In genomic region chr2:85198011-85198965, GRCm38 (mm10) we compare ENCODE assay signal across 8 mouse cellular contexts. TPM values are rescaled to one million over a fixed set of nuclear protein-coding genes. Genes with fewer than 3 reads are reported as not detected.
DNase-seq lines count a peak whose midpoint lies in the region; ATAC-seq and TF ChIP-seq lines count a peak whose summit lies in the region.

No protein-coding gene starts in this region.

- no peak overlapping the region for H3K9ac ChIP-seq in heart, adult 2 months (ENCODE audit: low read depth, low read length)
- no peak overlapping the region for H3K9ac ChIP-seq in embryonic facial prominence, embryonic 15.5 days
- H3K9ac ChIP-seq in hindbrain, embryonic 13.5 days: peak overlapping the region; percentile 71
- H3K9ac ChIP-seq in lung, postnatal 0 days (replicated peaks; ENCODE audit: low read depth): no peak overlapping the region

- no peaks in the 10 kb centered on the region for H3K36me3 ChIP-seq in heart, adult 2 months (ENCODE audit: control insufficient read depth, insufficient read depth, low read length)
- H3K36me3 ChIP-seq in embryonic facial prominence, embryonic 15.5 days: no peaks in the 10 kb centered on the region
- 0 out of 2 replicates have a peak, but pooled peaks cover 7% of the 10 kb centered on the region for H3K36me3 ChIP-seq in hindbrain, embryonic 13.5 days
- H3K36me3 ChIP-seq in lung, postnatal 0 days (ENCODE audit: insufficient read depth, low read length): no peaks in the 10 kb centered on the region

- no peak for TF ChIP-seq CTCF in heart, adult 2 months (IDR thresholded peaks at IDR 0.05)
- no peak for TF ChIP-seq CTCF in lung, postnatal 0 days (IDR thresholded peaks at IDR 0.05)

- H3K4me2 ChIP-seq in embryonic facial prominence, embryonic 15.5 days (replicated peaks): peak overlapping the region; percentile 47
- H3K4me2 ChIP-seq in hindbrain, embryonic 13.5 days: peak overlapping the region; percentile 66
- no peak overlapping the region for H3K4me2 ChIP-seq in lung, postnatal 0 days (replicated peaks; ENCODE audit: low read depth, low read length)

- ATAC-seq in embryonic facial prominence, embryonic 15.5 days (ENCODE audit: insufficient number of reproducible peaks, low FRiP score, low TSS enrichment, low read depth): no peak
- peak; percentile 85 for ATAC-seq in hindbrain, embryonic 13.5 days (ENCODE audit: low FRiP score)
- no peak for ATAC-seq in lung, postnatal 0 days

- no peaks in the 10 kb centered on the region for H3K27me3 ChIP-seq in heart, adult 2 months (ENCODE audit: control insufficient read depth, insufficient read depth, low read length)
- peaks cover 6% of the 10 kb centered on the region; the same call in 1 of the 2 replicates for H3K27me3 ChIP-seq in embryonic facial prominence, embryonic 15.5 days
- no peaks in the 10 kb centered on the region for H3K27me3 ChIP-seq in hindbrain, embryonic 13.5 days
- no peaks in the 10 kb centered on the region for H3K27me3 ChIP-seq in lung, postnatal 0 days (replicated peaks; ENCODE audit: insufficient read depth, low read length)

- no peak for DNase-seq in heart, adult 2 months
- DNase-seq in heart, adult 18-20 months: no peak
- DNase-seq in left cerebral cortex, postnatal 36 days (ENCODE audit: low spot score in 2 of 2): peak; percentile 48 to 69
- peak; percentile 54 to 60 for DNase-seq in right cerebral cortex, adult 2 months (ENCODE audit: low spot score in 2 of 2)
- no peak for DNase-seq in lung, postnatal 0 days (ENCODE audit: low spot score)
- no peak for DNase-seq in gastrocnemius, postnatal 36 days

- H3K9me3 ChIP-seq in embryonic facial prominence, embryonic 15.5 days (replicated peaks): no peaks in the 10 kb centered on the region
- no peaks in the 10 kb centered on the region for H3K9me3 ChIP-seq in hindbrain, embryonic 13.5 days
- no peaks in the 10 kb centered on the region for H3K9me3 ChIP-seq in lung, postnatal 0 days (ENCODE audit: low read length)

- H3K4me3 ChIP-seq in heart, adult 2 months: 0 out of 2 replicates have a peak overlapping the region, but pooled peaks have one; percentile 5
- H3K4me3 ChIP-seq in embryonic facial prominence, embryonic 15.5 days (replicated peaks): peak overlapping the region; percentile 22
- peak overlapping the region; percentile 50 for H3K4me3 ChIP-seq in hindbrain, embryonic 13.5 days
- H3K4me3 ChIP-seq in lung, postnatal 0 days (ENCODE audit: low read depth, low read length): no peak overlapping the region

- no peaks in the 10 kb centered on the region for H3K79me2 ChIP-seq in heart, adult 2 months (replicated peaks; ENCODE audit: control insufficient read depth, insufficient read depth, low read length)

- intact Hi-C loops in heart, adult 2 months (cut with DNase I): no loop called here
- intact Hi-C loops in left cerebral cortex, postnatal 36 days (cut with DNase I): loop anchor here (5.0 kb wide), 1 partner anchor 46 kb away; no protein-coding TSS in a partner anchor
- intact Hi-C loops in gastrocnemius, postnatal 36 days (cut with DNase I): no loop called here

- H3K27ac ChIP-seq in heart, adult 2 months: no peak overlapping the region
- no peak overlapping the region for H3K27ac ChIP-seq in embryonic facial prominence, embryonic 15.5 days (replicated peaks)
- H3K27ac ChIP-seq in hindbrain, embryonic 13.5 days: peak overlapping the region; percentile 83
- no peak overlapping the region for H3K27ac ChIP-seq in lung, postnatal 0 days (ENCODE audit: low read length)

- TF ChIP-seq POLR2A in heart, adult 2 months (IDR thresholded peaks at IDR 0.05; ENCODE audit: insufficient read depth, low read depth, low read length): no peak

- H3K4me1 ChIP-seq in heart, adult 2 months (ENCODE audit: control insufficient read depth, insufficient read depth, low read length): no peaks in the 10 kb centered on the region
- peaks cover 7% of the 10 kb centered on the region; the same call in 1 of the 2 replicates for H3K4me1 ChIP-seq in embryonic facial prominence, embryonic 15.5 days
- H3K4me1 ChIP-seq in hindbrain, embryonic 13.5 days (replicated peaks): peaks cover 21% of the 10 kb centered on the region
- no peaks in the 10 kb centered on the region for H3K4me1 ChIP-seq in lung, postnatal 0 days (ENCODE audit: insufficient read depth, low read depth, low read length)

- no peak for TF ChIP-seq EP300 in heart, adult 2 months (IDR thresholded peaks at IDR 0.05; ENCODE audit: insufficient read depth, low read depth, low read length)
- TF ChIP-seq EP300 in lung, postnatal 0 days (IDR thresholded peaks at IDR 0.05): no peak

- 8% methylated on average over 24 of the region's 24 CpGs for WGBS in heart, adult 2 months
- WGBS in embryonic facial prominence, embryonic 15.5 days: 2% methylated on average over 24 of the region's 24 CpGs
- 2% methylated on average over 24 of the region's 24 CpGs for WGBS in hindbrain, embryonic 13.5 days
- WGBS in lung, postnatal 0 days: 5% methylated on average over 23 of the region's 24 CpGs

RNA-seq across cellular contexts. Expression of gene Lrrc55, which starts 1.3 kb away (rescaled TPM):
- total RNA-seq in heart, adult 2 months (2021): 1 to 10 TPM in 1 of 2 experiments, under 1 TPM in 1; 0.81 to 1.6 TPM
- 1.3 and 3.1 TPM in 2 replicates for polyA plus RNA-seq in heart, adult 2 months (2012; rRNA removed)
- 1 to 10 TPM; 1.2 to 1.5 TPM for total RNA-seq in heart, adult 18-20 months (2021)
- polyA plus RNA-seq in embryonic facial prominence, embryonic 15.5 days (2015; fragmentation: Nextera tagmentation; extraction: Ambion mirVana): 0.79 and 1.0 TPM in 2 replicates
- polyA plus RNA-seq in hindbrain, embryonic 13.5 days (2015; fragmentation: Nextera tagmentation; extraction: Ambion mirVana): 6.9 and 7.7 TPM in 2 replicates
- total RNA-seq in left cerebral cortex, postnatal 36 days (2021): 10 to 100 TPM; 33.8 to 37.0 TPM
- 0.10 and 0.25 TPM in 2 replicates for polyA plus RNA-seq in lung, postnatal 0 days (2015; fragmentation: Nextera tagmentation; extraction: Ambion mirVana)
- total RNA-seq in gastrocnemius, postnatal 36 days (2021): 1 to 10 TPM in 1 of 2 experiments, under 1 TPM in 1; 0.76 to 1.5 TPM

Comparison
In these comparisons a context has a peak if more than half of its experiments do, and no peak if none do; other contexts are left out.
1. DNase-seq: peak in left cerebral cortex, postnatal 36 days (2 of 2) and right cerebral cortex, adult 2 months (2 of 2); none in heart, adult 2 months (0 of 2), heart, adult 18-20 months (0 of 2), lung, postnatal 0 days (single experiment) and gastrocnemius, postnatal 36 days (0 of 2).
2. RNA of gene Lrrc55, which starts 1.3 kb away (total RNA-seq): 33.8 to 37.0 TPM in left cerebral cortex, postnatal 36 days; 0.81 to 1.6 TPM in heart, adult 2 months, 1.2 to 1.5 TPM in heart, adult 18-20 months and 0.76 to 1.5 TPM in gastrocnemius, postnatal 36 days; every median in the first group is over 10 times any median in the second.